8 mouse cellular contexts compared by ENCODE assay signal in genomic region chr11:116603339-116603738, GRCm38 (mm10). TPM values are rescaled to one million over a fixed set of nuclear protein-coding genes. Genes with fewer than 3 reads are reported as not detected.
DNase-seq lines count a peak whose midpoint lies in the region; ATAC-seq and TF ChIP-seq lines count a peak whose summit lies in the region.

No protein-coding gene starts in this region.

- DNase-seq in heart, adult 2 months = peak in 1 of 2 experiments; percentile 52
- DNase-seq in heart, adult 9 months (ENCODE audit: low spot score in 2 of 2) = no peak
- DNase-seq in thymus, postnatal 4 days = peak; percentile 60
- no peak for DNase-seq in thymus, postnatal 14 days
- DNase-seq in liver, embryonic 14.5 days (ENCODE audit: low read depth in 3 of 3, low spot score in 3 of 3) = no peak
- no peak for DNase-seq in embryo, embryonic 10.5 days (ENCODE audit: low spot score)
- DNase-seq in cerebellum, adult 18-20 months = no peak

- no peaks in the 10 kb centered on the region for H3K36me3 ChIP-seq in heart, adult 2 months (ENCODE audit: control insufficient read depth, insufficient read depth, low read length)
- H3K36me3 ChIP-seq in liver, embryonic 14.5 days (replicated peaks; ENCODE audit: control insufficient read depth, insufficient read depth, low read depth) = peaks cover 57% of the 10 kb centered on the region
- H3K36me3 ChIP-seq in midbrain, embryonic 13.5 days = no peaks in the 10 kb centered on the region

- no peak overlapping the region for H3K9ac ChIP-seq in heart, adult 2 months (ENCODE audit: low read depth, low read length)
- H3K9ac ChIP-seq in liver, embryonic 14.5 days (replicated peaks) = no peak overlapping the region
- H3K9ac ChIP-seq in midbrain, embryonic 13.5 days (replicated peaks) = no peak overlapping the region

- WGBS in heart, adult 2 months = 87% methylated on average over 10 of the region's 10 CpGs
- 89% methylated on average over 10 of the region's 10 CpGs for WGBS in liver, embryonic 14.5 days (ENCODE audit: insufficient replicate concordance)
- 92% methylated on average over 10 of the region's 10 CpGs for WGBS in midbrain, embryonic 13.5 days

- no peaks in the 10 kb centered on the region for H3K27me3 ChIP-seq in heart, adult 2 months (ENCODE audit: control insufficient read depth, insufficient read depth, low read length)
- H3K27me3 ChIP-seq in liver, embryonic 14.5 days (ENCODE audit: control insufficient read depth, insufficient read depth, low read length) = no peaks in the 10 kb centered on the region
- H3K27me3 ChIP-seq in midbrain, embryonic 13.5 days = no peaks in the 10 kb centered on the region

- no peak for ATAC-seq in liver, embryonic 14.5 days (ENCODE audit: insufficient read depth)
- ATAC-seq in midbrain, embryonic 13.5 days = no peak

- H3K4me2 ChIP-seq in liver, embryonic 14.5 days (ENCODE audit: low read depth) = no peak overlapping the region
- H3K4me2 ChIP-seq in midbrain, embryonic 13.5 days (replicated peaks) = no peak overlapping the region

- no peak overlapping the region for H3K27ac ChIP-seq in heart, adult 2 months
- H3K27ac ChIP-seq in liver, embryonic 14.5 days = no peak overlapping the region
- H3K27ac ChIP-seq in midbrain, embryonic 13.5 days = no peak overlapping the region

- TF ChIP-seq CTCF in heart, adult 2 months (IDR thresholded peaks at IDR 0.05) = peak; percentile 72
- peak; percentile 92 for TF ChIP-seq CTCF in liver, embryonic 14.5 days (IDR thresholded peaks at IDR 0.05; ENCODE audit: low read depth)

- intact Hi-C loops in heart, adult 2 months (cut with DNase I) = loop anchor here (1.0 kb wide), 1 partner anchor 26 kb away; no protein-coding TSS in a partner anchor

- TF ChIP-seq EP300 in heart, adult 2 months (IDR thresholded peaks at IDR 0.05; ENCODE audit: insufficient read depth, low read depth, low read length) = 0 out of 2 replicates have a peak, but pooled peaks have one; percentile 19
- no peak for TF ChIP-seq EP300 in liver, embryonic 14.5 days (IDR thresholded peaks at IDR 0.05; ENCODE audit: low read depth)

- peaks cover 1% of the 10 kb centered on the region for H3K79me2 ChIP-seq in heart, adult 2 months (replicated peaks; ENCODE audit: control insufficient read depth, insufficient read depth, low read length)

- no peaks in the 10 kb centered on the region for H3K9me3 ChIP-seq in liver, embryonic 14.5 days (ENCODE audit: control insufficient read depth, low read length)
- no peaks in the 10 kb centered on the region for H3K9me3 ChIP-seq in midbrain, embryonic 13.5 days

- no peaks in the 10 kb centered on the region for H3K4me1 ChIP-seq in heart, adult 2 months (ENCODE audit: control insufficient read depth, insufficient read depth, low read length)
- H3K4me1 ChIP-seq in liver, embryonic 14.5 days (replicated peaks; ENCODE audit: control insufficient read depth in 2 of 2, insufficient read depth in 2 of 2, low read length in 1 of 2) = no peaks in the 10 kb centered on the region
- no peaks in the 10 kb centered on the region for H3K4me1 ChIP-seq in midbrain, embryonic 13.5 days (replicated peaks)

- no peak overlapping the region for H3K4me3 ChIP-seq in heart, adult 2 months
- no peak overlapping the region for H3K4me3 ChIP-seq in liver, embryonic 14.5 days (ENCODE audit: insufficient read depth in 1 of 2, low read depth in 2 of 2, low read length in 2 of 2)
- no peak overlapping the region for H3K4me3 ChIP-seq in midbrain, embryonic 13.5 days (replicated peaks)

- TF ChIP-seq POLR2A in heart, adult 2 months (IDR thresholded peaks at IDR 0.05; ENCODE audit: insufficient read depth, low read depth, low read length) = no peak

RNA-seq across cellular contexts. Expression of gene Aanat, which starts 17.1 kb away (rescaled TPM):
- not detected for total RNA-seq in heart, adult 2 months (2021)
- polyA plus RNA-seq in heart, adult 2 months (2012; rRNA removed) = not detected in 2 replicates
- not detected in 2 replicates for polyA plus RNA-seq in liver, embryonic 14.5 days (2012; rRNA removed)
- not detected in 2 replicates for polyA plus RNA-seq in liver, embryonic 14.5 days (2014; fragmentation: Nextera tagmentation; extraction: Ambion mirVana)
- 0.22 and 0.34 TPM in 2 replicates for polyA plus RNA-seq in midbrain, embryonic 13.5 days (2015; fragmentation: Nextera tagmentation; extraction: Ambion mirVana)

RNA-seq across cellular contexts. Expression of gene Ube2o, which starts 22.1 kb away (rescaled TPM):
- 10 to 100 TPM; 24.8 to 36.3 TPM for total RNA-seq in heart, adult 2 months (2021)
- polyA plus RNA-seq in heart, adult 2 months (2012; rRNA removed) = 22.6 and 26.4 TPM in 2 replicates
- 33.8 and 34.0 TPM in 2 replicates for polyA plus RNA-seq in liver, embryonic 14.5 days (2012; rRNA removed)
- 25.9 and 32.3 TPM in 2 replicates for polyA plus RNA-seq in liver, embryonic 14.5 days (2014; fragmentation: Nextera tagmentation; extraction: Ambion mirVana)
- polyA plus RNA-seq in midbrain, embryonic 13.5 days (2015; fragmentation: Nextera tagmentation; extraction: Ambion mirVana) = 12.3 and 12.7 TPM in 2 replicates

RNA-seq across cellular contexts. Expression of gene Rhbdf2, which starts 23.5 kb away (rescaled TPM):
- total RNA-seq in heart, adult 2 months (2021) = 10 to 100 TPM; 10.8 to 11.2 TPM
- 19.2 and 22.3 TPM in 2 replicates for polyA plus RNA-seq in heart, adult 2 months (2012; rRNA removed)
- polyA plus RNA-seq in liver, embryonic 14.5 days (2012; rRNA removed) = 8.3 and 11.1 TPM in 2 replicates
- polyA plus RNA-seq in liver, embryonic 14.5 days (2014; fragmentation: Nextera tagmentation; extraction: Ambion mirVana) = 3.8 and 5.2 TPM in 2 replicates
- 0.76 and 0.77 TPM in 2 replicates for polyA plus RNA-seq in midbrain, embryonic 13.5 days (2015; fragmentation: Nextera tagmentation; extraction: Ambion mirVana)

RNA-seq across cellular contexts. Expression of gene Prcd, which starts 50.0 kb away (rescaled TPM):
- total RNA-seq in heart, adult 2 months (2021) = 1 to 10 TPM; 1.1 to 1.3 TPM
- 0.76 and 1.1 TPM in 2 replicates for polyA plus RNA-seq in heart, adult 2 months (2012; rRNA removed)
- polyA plus RNA-seq in liver, embryonic 14.5 days (2012; rRNA removed) = 0.11 and 0.14 TPM in 2 replicates
- polyA plus RNA-seq in liver, embryonic 14.5 days (2014; fragmentation: Nextera tagmentation; extraction: Ambion mirVana) = 0.19 and 0.20 TPM in 2 replicates
- polyA plus RNA-seq in midbrain, embryonic 13.5 days (2015; fragmentation: Nextera tagmentation; extraction: Ambion mirVana) = 1.0 and 1.2 TPM in 2 replicates

RNA-seq across cellular contexts. Expression of gene Cygb, which starts 50.8 kb away (rescaled TPM):
- 10 to 100 TPM; 42.5 to 50.3 TPM for total RNA-seq in heart, adult 2 months (2021)
- polyA plus RNA-seq in heart, adult 2 months (2012; rRNA removed) = 55.0 and 66.1 TPM in 2 replicates
- polyA plus RNA-seq in liver, embryonic 14.5 days (2012; rRNA removed) = 0.41 and 0.64 TPM in 2 replicates
- polyA plus RNA-seq in liver, embryonic 14.5 days (2014; fragmentation: Nextera tagmentation; extraction: Ambion mirVana) = 0.44 and 0.81 TPM in 2 replicates
- polyA plus RNA-seq in midbrain, embryonic 13.5 days (2015; fragmentation: Nextera tagmentation; extraction: Ambion mirVana) = 8.8 TPM in 2 replicates
